Mouse (Mus musculus) T-helper 2 cell (primary cell): ENCODE measurements around the gene Pdgfc.

ENCODE experiments used
- in situ Hi-C: fragments of 300-600 bp; cut with MboI, MseI; formaldehyde crosslinking; loops from one replicate; pipeline ENCODE4 v1.15.1; 2025; ENCODE audit warnings: high pct_unique_total_duplicates

Gene Pdgfc

DNA sequence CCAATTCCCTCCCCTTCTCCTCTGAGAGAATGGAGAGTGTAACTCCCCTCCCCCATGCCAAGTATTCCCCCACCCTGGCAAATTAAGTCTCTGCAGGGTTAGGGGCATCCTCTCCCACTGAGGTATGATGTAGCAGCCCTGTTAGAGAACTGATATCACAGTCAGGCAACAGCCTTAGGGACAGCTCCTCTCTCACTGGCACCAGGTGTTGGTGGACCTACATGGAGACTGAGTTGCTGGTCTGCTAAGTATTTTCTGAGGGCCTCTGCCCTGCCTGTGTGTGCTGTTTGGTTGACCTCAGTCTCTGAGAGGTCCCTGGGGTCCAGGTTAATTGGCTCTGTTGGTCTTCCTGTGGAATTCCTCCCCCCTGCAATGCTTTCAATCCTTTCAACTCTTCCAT, 114.0 kb downstream of the Pdgfc start:
- in situ Hi-C loops = no loop called here

DNA sequence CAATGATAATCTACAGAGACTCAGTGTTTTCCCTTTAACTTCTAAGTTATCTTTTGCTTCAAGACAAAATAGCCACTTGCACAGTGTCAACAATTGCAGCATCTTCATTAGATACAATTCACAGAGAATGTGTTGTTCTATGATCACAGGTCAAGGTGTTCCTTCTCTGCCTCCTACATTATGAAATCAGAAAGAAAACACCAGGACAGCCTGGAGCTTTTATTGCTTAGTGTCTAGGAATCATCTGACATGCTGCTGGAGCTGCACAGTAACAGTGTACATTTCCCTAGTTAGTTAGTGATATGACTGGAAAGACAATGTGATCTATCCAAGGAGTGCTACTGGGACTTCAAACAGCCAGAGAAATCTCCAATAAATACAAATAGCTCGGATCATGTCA, 118.2 kb downstream of the Pdgfc start:
- in situ Hi-C loops = no loop called here

DNA sequence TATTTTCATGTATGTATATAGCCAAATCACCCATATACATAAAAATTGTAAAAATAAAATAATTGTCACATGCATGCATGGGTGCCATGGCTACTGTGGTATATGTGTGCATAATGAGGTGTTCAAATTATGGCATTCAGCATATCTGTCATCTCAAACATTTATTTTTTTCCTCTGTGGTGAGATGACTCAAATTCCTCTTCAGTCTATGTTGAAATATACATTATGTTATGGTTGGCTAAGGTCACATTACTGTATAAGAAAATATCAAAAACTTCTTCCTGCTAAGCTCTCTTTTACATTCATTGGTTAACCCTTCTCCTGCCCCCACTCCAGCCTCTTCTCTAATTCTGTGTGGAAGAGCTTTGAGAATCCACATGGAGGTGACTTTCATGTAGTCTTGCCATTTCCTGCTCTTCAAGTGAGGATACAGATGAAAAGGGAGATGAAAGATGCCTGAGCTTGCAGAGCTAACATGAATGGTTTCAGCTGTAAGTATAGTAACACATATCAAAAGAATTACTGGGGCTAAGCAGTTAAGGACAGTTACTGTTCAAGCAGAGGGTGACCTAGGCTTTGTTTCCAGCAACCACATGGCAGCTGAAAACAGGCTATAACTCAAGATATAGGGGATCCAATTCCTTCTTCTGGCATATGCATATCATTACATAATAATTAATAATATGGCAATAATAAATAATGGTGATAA, 124.4 kb downstream of the Pdgfc start:
- in situ Hi-C loops = no loop called here

DNA sequence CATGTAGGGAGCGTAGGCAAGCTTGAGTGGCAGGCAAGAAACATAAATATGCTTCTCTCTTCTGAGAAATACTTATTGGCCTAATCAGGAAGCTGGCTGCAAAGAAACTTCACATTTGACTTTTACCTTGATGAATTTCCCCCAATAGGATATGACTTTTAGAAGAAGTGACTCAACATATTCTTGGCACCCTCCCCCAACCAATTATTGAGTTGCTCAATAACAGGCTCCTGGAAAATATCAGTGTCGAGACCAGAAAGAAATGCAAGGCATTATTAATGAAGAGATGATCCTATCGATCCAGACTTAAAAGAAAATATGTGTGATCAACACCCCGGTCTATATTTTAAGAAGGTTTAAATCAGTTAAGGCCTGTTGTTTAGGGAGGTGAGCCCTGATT, 125.9 kb downstream of the Pdgfc start:
- in situ Hi-C loops = no loop called here

DNA sequence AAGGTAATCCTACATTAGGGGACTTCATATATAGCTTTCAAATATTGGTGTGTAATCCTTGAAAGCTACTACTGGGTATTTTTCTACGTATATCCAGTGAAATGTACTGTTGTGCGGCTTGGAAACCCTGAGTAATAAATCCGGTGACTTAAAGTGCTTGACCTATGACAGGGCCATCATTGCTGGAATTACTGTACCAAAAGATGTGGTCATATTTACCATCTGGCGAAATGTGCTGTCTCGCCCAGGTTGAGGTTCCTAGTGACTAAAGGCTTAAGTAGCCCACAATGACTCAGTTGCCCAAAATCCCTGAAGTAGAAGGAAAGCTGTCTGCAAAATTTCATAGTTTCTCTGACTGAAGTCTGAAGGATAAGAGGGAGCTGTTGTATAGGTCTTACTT, 127.9 kb downstream of the Pdgfc start:
- in situ Hi-C loops = no loop called here

DNA sequence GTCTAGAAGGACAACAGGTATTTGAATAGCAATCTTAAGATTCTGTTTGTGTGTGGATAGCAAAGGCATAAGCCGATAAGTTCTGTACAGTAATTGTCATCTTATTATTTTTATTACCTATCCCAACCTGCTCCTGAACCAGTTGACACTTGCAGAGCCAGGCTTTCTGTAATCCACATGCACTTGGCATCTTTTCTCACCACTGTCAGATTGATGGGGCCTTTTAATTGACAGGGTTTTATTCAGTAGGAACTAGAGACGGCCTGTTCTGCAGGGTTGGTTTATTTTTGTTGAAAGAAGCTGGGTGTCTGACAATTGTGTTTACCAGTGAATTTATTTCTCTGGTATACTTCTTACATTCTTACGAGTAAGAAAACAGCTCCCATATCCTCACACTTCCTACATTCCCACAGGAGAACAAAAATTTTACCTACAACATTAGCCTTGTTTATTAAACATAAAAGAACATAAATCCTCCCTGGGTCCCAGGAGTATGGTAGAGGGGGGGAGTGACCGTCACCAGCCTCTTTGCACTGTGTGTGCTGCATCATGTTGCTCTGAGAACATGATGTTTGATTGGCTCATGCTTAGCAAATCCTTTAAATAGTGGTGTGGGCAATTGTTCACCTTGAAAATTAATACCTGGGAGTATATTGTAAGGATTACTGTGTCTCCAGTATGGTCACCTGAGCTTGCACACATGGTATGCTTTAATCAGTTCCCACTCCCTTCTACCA, 134.0 kb downstream of the Pdgfc start:
- in situ Hi-C loops = no loop called here

DNA sequence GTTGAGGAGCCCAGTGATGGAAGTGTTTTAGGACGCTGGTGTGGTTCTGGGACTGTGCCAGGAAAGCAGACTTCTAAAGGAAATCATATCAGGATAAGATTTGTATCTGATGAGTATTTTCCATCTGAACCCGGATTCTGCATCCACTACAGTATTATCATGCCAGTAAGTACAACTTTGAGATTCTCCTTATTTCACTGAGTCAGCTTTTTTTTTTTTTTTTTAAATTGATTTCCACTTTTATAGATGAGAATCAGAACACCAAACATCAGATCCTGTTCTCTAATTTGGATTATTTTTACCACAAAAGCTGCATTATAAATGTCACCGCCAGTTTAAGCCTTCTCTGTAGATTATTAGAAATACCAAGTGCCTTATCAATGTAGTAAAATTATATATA, 138.6 kb downstream of the Pdgfc start:
- in situ Hi-C loops = no loop called here

DNA sequence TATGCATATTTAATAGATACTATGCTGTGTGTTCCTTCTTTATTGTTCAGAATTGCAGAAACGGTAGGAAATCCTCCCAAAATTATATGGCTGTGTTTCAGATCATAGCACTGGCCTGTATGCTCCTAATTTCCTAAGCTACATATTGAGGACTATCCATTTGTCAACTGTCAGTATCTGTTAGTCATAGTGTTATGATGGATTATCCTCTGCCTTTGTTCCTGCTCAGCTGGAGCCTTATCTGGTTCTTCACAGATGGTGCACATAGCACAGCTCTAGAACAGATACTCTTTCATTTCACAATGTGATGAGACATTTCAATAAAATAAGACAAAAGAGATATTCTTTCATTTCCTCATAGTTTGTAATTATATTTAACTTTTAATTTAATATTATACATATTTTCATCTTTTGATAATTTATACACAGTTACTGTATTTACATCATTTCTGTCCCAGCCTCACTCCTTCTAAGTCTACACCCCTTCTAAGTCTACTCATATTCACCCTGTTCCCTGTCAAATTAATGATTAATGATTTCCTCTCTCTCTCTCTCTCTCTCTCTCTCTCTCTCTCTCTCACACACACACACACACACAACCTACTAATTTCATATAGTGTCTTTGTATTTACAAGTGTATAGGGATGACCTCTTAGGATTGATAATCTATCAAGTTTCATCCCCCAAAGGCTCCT, 145.2 kb downstream of the Pdgfc start:
- in situ Hi-C loops = no loop called here

DNA sequence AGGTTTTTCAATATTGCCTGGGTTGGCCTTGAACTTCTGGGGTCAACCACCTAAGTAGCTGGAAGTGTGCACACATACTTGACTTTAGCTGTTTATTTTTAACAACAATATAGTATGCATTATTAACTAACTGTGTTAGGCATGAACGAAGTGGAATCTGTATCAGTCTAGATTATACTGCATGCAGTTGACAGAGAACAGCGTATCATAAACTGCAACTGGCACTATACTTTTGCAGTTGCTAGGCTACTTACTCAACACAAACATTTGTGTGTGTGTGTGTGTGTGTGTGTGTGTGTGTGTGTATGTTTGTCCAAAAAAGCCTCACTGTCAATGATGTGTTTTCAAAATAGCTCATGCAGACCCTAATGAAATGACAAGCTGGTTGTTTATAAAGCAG, 160.7 kb downstream of the Pdgfc start:
- in situ Hi-C loops = no loop called here

DNA sequence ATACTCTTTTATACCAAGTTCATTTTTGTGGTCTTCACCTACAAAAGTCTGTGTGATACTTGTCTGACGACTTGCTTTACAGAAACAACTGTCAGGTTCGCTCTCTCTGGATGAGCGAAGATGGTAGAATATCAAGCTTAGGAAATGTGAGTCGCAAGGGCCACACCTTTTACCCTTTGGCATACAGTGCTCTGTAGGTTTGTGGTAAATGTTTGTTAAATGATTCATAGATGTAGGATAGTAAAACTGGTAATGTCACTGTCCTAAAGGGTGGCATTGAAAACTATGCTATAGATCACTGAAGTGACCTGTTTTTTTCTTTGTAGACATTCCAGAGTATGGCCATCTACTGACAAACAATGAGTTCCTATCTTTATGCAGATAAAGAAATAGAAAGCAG, 161.4 kb downstream of the Pdgfc start:
- in situ Hi-C loops = no loop called here

DNA sequence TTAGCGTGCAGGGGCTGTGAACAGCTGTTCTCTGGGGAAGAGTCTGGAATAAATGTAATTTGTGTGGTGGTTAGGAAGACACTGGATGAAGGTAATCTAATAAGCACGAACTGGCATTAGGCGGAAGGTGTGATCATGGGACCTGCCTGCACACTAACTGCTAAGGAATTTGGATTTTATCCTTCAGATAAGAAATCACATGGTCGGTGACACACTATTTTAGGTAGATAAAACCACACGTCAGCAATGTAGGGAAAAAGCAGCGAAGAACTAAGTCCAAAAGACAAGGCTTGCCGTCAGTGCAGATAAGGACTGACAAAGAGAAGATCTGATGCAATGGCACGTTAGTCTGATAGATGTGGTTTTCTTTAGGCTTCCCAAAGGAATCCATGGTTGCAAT, 164.4 kb downstream of the Pdgfc start:
- in situ Hi-C loops = no loop called here

DNA sequence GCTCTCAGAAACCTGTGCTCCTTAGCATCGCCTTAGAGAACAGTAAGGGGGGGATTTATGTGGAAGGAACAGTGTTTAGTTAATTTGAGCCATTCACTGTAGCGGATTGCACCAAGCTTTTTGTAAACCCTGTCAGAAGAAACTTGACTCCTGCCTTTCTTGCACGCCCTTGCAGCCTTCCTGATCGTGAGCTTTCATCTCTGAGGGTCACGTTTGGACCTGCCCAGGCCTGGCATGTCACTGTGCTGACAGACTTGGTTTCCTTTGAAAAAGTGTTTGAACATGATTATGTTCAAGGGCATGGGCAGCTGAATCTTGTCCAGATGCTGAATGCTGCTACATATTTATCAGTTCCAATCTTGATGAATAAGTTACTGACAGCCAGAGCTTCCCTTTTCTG, 169.0 kb downstream of the Pdgfc start:
- in situ Hi-C loops = no loop called here

DNA sequence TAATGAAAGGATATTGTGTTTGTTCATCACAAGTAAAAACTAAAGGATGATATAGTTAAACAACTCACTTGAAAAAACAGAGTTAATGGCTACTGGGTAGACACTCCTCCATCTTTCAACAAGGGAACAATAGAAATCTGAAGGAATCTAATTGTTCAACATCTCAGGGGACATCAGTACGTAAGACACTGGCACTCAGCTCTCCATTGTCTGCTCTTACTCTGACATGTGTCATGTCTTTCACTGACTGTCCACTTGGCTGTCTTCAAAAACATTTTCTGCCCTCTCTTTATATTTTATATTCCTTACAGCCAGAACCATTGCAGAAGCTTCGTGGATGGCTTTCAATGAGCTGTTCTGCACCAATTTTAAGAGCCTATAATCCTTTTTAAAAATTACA, 172.0 kb downstream of the Pdgfc start:
- in situ Hi-C loops = no loop called here

DNA sequence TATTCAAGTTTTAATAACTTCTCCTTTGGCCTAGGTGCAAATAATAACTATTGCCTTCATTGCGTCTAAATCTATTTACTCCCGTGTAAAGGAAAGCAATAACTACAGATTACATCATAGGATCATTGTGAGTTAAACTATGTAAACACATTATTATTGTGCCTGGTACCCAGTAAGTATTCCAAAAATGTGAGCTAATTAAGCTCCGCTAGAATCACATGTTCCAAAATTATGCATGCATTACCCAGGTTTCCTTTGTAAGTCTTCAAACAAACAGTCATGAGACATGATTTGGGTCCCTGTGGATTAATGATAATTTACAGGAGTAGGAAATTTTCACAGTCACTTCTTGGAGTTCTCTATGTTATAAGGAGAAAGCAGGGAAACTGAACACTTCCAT, 174.9 kb downstream of the Pdgfc start:
- in situ Hi-C loops = no loop called here

DNA sequence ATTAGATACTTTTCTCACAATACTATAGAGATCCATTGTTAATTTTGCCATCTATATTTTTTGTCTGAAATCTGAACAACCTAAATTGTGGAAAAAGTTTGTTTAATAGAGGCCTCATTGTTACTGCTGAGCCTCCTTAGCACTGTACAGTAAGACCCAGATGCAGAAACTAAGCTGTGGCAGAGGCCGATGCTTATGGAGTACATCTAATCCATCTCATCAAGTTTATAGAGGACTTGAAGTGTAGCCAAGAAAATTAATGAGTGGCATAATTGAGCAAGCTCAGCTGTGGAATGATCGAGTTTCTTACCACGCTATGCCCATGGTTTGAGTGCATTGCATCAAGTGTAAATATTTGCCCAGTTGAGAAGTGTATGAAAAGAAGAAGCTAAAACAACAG, 175.4 kb downstream of the Pdgfc start:
- in situ Hi-C loops = no loop called here

DNA sequence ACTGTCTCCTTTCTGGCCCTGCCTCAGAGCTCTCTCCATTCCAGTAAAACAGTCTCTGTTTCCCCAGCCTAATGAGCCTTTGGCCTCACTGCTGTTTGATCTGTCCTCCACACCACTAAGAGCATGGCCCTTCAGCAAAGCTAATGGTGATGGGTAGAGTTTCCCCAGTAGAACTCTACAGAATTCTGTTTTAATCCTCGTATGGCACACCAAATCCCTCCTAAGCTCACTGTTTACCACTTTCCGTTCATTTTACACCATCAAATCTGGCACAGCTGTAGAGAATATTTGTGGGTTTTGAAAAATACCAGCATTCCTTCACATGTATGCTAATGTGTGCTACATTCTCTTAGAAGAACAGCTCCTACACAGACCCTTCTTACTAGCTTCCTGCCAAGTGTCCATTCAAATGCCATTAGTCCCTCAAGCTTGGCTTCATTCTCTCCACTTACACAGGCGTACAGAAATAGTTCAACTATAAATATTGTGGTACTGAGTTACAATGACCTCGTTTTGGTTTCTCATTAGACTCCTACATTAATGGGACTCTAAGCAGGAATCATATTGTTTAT, 179.4 kb downstream of the Pdgfc start:
- in situ Hi-C loops = no loop called here

DNA sequence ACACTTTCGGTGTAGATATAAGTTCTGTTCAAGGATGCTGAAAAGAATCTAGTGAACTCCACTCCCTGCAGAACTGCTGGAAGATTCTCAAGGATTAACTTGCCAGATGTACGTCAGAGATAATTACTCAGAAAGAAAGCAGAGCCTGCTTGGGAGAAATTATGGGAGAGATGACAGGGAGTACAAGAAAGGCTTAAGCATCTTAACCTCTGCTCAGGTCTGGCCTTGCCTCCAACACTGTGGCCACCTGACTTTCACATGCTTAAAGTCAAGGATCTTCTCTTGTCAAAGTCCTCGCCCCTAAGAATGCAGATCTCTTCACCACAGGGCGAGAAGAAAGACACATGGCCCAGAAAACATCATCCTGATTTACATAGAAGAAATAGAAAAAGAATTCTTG, 185.5 kb downstream of the Pdgfc start:
- in situ Hi-C loops = no loop called here

DNA sequence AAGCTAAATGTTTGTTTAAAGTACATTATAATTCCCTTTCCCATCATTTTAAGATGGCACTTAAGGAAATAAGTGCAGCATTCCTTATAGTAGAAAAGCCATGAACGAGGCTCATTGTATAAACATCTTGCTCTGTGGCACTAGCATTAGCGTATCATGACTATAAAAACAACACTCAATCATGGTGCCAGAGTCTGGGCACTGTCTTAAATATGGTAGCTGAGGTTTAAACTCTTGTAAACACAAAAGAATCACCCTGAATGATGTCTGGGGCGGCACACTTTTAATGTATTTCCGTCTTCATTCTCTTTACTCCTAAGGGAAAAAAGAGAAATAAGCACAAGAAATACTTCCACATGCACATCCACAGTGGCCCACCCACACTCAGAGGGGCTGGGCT, 192.1 kb downstream of the Pdgfc start:
- in situ Hi-C loops = no loop called here

DNA sequence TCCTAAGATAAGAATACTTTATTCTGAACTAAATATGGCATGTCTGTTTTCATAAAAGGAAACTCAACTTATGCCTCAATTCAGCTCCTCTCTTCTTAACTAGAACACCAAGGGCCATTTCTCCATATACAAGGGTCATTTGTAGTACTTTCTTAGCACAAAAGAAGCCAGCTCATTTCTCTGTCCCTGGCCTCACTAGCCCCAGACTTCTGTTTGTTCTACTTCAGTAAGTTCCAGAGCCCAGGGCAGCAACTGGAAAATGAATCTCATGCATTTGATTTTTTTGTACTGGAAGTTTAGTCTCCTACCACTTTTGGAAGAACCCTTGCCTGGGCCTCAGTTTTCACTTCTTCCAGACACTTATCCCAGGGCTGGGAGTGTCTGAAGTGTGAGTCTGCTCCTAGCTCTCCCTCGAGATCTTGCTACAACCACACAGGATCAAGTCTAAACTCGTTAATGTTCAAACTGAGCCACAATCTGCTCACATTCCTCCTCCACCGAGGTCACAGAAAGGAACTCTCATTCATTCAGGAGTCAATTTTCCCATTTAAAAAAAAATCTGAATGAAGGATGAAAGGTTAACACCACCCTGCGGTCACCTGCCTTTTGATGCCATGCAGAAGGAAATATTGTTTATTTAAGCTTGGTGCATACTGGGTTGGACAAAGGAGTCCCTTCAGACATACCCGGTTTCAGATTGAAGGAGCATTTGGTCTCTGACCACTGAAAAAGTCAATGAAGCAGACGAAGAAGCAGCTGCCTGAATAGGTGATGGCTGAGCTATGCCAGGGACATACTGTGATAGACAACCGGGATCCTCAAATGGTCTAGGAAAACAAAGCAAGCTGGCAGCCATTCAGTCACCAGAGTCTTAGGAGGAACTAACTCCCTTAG, 206.7 kb downstream of the Pdgfc start:
- in situ Hi-C loops = no loop called here

DNA sequence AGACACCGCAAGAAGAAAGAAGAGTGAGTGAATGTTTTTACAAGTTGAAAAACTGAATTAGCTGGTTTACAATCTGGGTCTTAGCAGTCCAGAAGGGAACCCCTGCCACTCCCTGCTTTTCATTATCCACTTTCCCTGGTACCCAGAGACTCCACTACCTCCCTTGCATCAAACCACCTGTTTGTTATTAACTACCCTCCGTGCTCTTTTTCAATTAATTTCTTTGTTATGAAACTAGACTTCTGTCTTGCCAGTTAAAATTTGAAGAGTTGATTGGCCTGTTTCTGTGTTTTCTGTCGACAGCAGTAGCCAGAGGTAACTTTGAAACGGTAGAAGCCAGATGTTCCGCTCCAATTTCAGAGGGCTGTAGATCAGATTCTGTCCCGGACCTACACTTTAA, 207.4 kb downstream of the Pdgfc start:
- in situ Hi-C loops = no loop called here

DNA sequence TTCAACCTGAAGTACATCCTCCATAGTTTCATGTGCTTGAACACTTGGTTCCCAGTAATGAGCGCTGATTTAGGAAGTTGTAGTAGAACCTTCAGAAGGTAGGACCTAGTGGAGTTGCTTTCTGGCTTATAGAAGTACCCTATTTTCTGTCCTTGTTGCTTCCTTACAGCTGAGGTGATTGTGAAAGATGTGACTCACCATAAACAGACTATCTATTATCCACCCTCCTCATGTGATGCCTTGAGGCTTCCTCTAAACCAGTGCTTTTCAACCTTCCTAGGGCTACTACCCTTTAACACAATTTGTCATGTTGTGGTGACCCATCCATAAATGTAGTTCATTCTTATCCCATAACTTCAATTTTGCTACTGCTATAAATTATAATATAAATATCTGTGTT, 226.6 kb downstream of the Pdgfc start:
- in situ Hi-C loops = no loop called here
